Mouse (Mus musculus): ENCODE results near the gene Esrrg. TPM values are rescaled to one million over a fixed set of nuclear protein-coding genes. Genes with fewer than 3 reads are reported as not detected.

The Esrrg gene
- polyA plus RNA-seq, 3 experiments from 2014 or later = not detected

DNA sequence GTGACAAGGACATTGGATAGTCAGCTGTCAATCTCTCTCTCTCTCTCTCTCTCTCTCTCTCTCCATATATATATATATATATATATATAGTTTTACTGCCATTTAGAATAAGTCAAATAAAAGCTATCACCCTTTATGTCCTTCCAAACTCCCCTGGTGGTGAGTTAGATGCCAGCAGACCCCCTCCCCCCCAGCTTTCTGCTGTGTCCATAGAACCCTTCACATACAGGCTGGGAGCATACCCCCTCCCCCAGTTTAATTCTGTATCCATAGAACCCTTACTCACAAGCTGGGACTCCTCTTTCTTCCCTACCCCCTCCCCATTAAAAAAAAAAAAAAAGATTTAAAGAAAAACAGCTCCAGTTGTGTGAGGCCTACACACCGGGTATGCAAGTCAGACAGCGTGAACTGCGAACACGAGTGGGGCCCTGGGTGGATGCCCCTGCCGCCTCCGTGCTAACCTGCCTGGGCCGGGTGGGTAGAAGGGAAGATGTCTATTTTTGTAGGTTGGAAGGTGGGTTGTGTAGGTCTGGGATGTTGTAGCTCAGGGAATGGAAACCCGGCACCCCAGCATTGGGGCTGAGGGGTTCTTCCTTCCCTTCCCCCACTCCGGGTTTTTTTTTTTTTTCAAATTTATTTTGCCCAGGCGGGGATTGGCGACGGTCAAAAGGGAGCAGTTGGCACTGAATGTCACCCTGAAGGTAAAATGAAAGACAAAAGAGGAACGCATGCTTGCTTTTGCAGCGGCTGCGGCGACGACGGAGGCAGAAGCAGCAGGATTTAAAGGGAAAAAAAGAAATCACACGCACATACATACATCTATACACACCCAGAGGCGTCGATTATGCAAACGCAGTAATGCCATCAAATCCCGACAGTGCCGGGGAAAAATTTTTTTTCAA is 42.4 kb downstream of the Esrrg start:
- no peak for ATAC-seq

- ATAC-seq = no peak
These were observed 43.2 kb downstream of the Esrrg start for GRCm38 (mm10) chr1:187651688-187652241.

DNA sequence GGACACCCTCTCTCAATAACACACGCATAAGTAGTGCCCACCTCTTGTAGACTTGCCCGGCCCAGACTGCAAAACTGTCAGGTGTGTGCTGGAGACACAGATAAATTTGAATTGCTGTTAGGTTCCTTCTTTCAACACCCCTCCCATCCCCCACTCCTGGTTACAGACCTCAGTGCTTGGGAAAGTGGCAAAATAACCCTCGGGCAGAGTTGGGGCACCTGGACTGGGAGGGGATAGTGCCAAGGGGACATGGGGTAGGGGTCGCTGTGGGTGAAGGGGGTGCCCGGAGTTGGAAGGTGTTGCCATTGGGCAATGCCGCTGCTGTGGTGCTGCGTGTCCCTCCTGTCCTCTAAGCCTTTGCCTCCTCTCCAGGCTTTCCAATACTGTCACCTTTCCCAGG is 43.9 kb downstream of the Esrrg start:
- ATAC-seq = no peak

GRCm38 (mm10) chr1:187653390-187653789 is 44.8 kb downstream of the Esrrg start:
- no peak for ATAC-seq

GRCm38 (mm10) chr1:187660963-187661362 is 52.4 kb downstream of the Esrrg start:
- ATAC-seq = no peak

GRCm38 (mm10) chr1:187662083-187662609 is 53.6 kb downstream of the Esrrg start:
- no peak for ATAC-seq

- no peak for ATAC-seq
These were observed 54.8 kb downstream of the Esrrg start for GRCm38 (mm10) chr1:187663376-187663775.

DNA sequence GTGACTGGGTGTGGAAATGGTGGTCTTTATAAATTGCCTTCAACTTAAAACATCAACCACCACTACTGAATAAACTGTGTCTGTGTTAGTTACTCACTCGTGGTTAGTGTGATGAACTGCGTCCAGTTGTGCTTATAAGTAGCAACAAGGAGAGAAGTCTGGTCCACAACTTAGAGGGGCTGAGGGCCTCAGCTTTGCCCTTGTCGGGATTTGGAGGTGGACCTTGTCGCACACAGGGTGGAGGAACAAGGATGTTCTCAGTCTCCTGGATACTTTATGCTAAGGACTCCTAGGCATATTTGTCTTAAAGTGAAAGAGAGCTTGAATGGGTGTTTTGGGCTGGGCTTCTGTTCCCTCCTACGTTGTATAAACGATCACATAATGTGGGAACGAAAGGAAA is 55.7 kb downstream of the Esrrg start:
- no peak for ATAC-seq

- no peak for ATAC-seq
These were observed 57.5 kb downstream of the Esrrg start for GRCm38 (mm10) chr1:187665901-187666600.

DNA sequence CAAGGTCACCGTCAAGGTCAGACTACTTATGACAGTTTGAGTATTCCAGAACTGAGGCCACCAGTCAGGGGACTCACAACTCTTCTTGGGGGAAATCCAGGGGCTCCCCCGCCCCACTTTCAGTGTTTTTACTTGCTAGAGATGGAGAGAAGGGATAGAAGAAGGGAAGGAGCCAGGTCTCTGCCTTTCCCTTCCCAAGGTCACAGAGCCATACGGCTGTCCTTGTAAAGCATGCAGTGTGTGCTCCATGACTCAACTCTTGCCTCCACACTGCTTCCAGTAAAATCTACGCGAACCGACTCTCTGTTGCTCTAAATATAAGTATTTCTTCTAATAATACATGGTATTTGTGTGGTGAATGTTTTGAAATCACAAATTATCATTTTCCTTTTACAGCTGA is 61.2 kb downstream of the Esrrg start:
- ATAC-seq = no peak

GRCm38 (mm10) chr1:187672446-187672845 is 63.9 kb downstream of the Esrrg start:
- no peak for ATAC-seq

GRCm38 (mm10) chr1:187674771-187675186 is 66.2 kb downstream of the Esrrg start:
- ATAC-seq = no peak

GRCm38 (mm10) chr1:187676626-187677025 is 68.0 kb downstream of the Esrrg start:
- no peak for ATAC-seq

GRCm38 (mm10) chr1:187679246-187679645 is 70.7 kb downstream of the Esrrg start:
- no peak for ATAC-seq

GRCm38 (mm10) chr1:187684519-187684918 is 75.9 kb downstream of the Esrrg start:
- no peak for ATAC-seq

DNA sequence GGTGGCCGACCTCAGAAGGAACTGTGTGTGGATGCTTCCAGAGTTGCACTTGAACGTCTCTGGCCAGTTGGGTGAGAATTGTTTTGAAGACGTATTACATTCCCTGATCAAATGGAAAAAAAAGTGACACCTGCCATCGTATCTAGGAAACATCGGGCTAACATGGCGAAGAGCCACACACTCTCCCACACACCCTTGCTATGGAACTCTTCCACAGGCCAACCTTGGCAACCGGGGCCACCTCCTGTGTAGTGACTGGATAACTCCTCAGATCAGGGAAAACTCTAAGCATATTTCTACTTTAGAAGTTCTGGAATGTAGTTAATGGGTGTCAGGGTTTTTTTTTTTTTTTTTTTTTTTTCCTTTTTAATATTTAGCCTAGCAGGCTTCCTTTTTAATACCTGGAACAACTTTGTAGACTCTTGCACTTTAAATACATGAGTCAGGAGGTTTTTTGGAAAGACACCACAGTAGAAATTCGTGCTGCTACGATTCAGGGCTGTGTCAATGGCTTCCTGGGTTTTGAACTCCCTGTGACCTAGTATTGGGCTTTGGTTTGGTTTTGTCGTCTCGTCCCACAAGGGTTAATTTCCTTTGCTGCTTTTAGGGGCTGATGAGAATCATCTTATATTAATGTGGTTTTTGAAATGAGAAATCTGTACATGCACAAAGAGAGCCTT is 83.4 kb downstream of the Esrrg start:
- ATAC-seq = no peak

GRCm38 (mm10) chr1:187694865-187695264 is 86.3 kb downstream of the Esrrg start:
- no peak for ATAC-seq

GRCm38 (mm10) chr1:187698201-187698600 is 89.6 kb downstream of the Esrrg start:
- no peak for ATAC-seq

DNA sequence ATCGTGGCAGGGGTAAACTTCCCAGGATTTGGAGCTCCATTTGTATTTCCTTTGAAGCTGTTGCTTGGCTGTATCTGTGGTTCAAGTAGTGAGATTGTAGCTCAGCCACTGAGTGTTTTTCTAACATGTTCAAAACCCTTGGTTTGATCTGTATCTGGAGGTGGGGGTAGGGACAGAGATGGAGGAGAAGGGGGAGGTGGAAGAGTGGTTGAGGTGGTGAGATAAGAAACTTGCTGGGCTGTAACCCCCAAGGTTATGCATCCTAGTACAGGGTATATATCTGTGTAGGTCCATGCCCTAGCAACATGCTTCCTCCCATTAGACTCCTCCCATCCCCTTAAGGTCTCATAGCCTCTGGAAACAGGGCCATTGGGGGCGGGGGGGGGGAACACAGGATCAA is 92.4 kb downstream of the Esrrg start:
- ATAC-seq = no peak

DNA sequence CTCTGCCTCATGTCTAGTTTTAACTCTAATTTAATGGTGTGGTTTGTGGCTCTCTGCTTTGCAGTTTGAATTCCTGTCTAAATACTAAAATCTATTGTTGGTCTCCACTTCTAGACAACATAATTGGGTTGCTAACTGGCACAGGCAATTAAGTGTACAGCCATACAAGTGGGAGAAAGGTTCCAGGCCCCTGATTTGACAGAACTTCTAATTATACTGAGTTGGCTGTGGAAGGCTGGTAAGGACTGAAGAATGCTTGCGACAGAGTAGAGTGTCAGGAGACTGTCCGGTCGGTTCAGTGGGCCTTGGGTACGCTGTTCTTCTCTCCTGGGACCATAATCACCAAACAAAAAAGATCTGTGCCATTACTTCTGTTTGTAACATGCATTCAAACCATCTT is 96.3 kb downstream of the Esrrg start:
- ATAC-seq = no peak

DNA sequence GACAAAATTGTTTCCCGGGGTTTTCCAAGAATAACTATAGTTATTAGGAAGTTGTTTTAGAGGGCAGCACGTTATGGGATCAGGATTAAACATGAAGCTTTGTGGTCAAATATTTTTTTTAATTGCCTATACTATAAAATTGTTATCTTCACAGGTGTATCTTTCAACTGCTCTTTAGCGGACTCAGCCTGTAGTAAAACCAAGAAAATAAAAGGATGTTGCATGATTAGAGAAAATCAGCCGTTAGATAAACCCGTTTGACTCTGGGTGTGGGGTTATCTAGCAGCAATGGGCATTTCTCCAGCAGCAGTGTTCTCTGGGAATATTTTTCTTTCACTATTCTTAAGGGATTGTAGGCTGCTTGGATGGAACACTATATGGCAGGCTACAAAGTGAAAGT is 96.8 kb downstream of the Esrrg start:
- ATAC-seq = no peak

DNA sequence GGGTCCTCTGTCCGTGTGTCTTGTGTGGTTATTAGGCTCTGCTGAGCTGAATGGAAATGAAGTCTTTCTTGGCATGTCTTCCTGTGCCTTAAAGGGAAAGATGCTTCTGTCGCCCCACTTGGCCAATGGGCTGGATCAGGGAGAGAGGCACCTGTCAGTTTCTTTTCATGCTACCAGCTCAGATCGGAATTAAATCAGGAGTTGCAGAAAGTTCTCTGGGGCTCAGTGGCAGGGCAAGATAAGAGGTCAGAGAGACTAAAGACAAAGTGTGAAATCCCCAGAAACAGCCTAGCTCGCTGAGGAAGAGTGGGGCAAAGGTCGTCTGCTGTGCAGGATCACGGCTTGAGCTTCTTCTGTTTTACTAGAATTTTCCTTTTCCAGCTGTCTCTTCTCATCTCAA is 97.5 kb downstream of the Esrrg start:
- no peak for ATAC-seq

GRCm38 (mm10) chr1:187707176-187707575 is 98.6 kb downstream of the Esrrg start:
- ATAC-seq = no peak

Data from inflammation-experienced regulatory T-cells, adult 6 months (primary cell).